In genomic region chr1:171036550-171037324, GRCm38 (mm10) we compare ENCODE assay signal across 8 mouse cellular contexts. TPM values are rescaled to one million over a fixed set of nuclear protein-coding genes. Genes with fewer than 3 reads are reported as not detected.
DNase-seq lines count a peak whose midpoint lies in the region; ATAC-seq lines count a peak whose summit lies in the region.

No protein-coding gene starts in this region.

- no peaks in the 10 kb centered on the region for H3K36me3 ChIP-seq in intestine, embryonic 14.5 days (ENCODE audit: control insufficient read depth, insufficient read depth, low read length)
- H3K36me3 ChIP-seq in megakaryocyte, embryonic 14.5 days (replicated peaks; ENCODE audit: low read length) = no peaks in the 10 kb centered on the region

- H3K27me3 ChIP-seq in intestine, embryonic 14.5 days (replicated peaks; ENCODE audit: control insufficient read depth, insufficient read depth, low read length) = peaks cover 19% of the 10 kb centered on the region
- peaks cover 24% of the 10 kb centered on the region for H3K27me3 ChIP-seq in megakaryocyte, embryonic 14.5 days (replicated peaks)

- peak overlapping the region; percentile 70 for H3K4me2 ChIP-seq in intestine, embryonic 14.5 days (ENCODE audit: low read length)

- ATAC-seq in intestine, embryonic 14.5 days (replicated peaks; ENCODE audit: low FRiP score, low TSS enrichment, low read depth) = peak; percentile 67; the same call in 1 of the 2 replicates

- H3K4me1 ChIP-seq in intestine, embryonic 14.5 days (replicated peaks; ENCODE audit: control insufficient read depth, insufficient read depth, low read length) = peaks cover 13% of the 10 kb centered on the region; the same call in 1 of the 2 replicates
- H3K4me1 ChIP-seq in megakaryocyte, embryonic 14.5 days = peaks cover 36% of the 10 kb centered on the region

- H3K4me3 ChIP-seq in intestine, embryonic 14.5 days (ENCODE audit: low read depth, low read length) = peak overlapping the region; percentile 40
- H3K4me3 ChIP-seq in megakaryocyte, embryonic 14.5 days (replicated peaks) = peak overlapping the region; percentile 94

- DNase-seq in adrenal gland, adult (ENCODE audit: inconsistent age in 2 of 2, low spot score in 1 of 2) = peak; percentile 76 to 96
- DNase-seq in adrenal gland, postnatal 4 days (ENCODE audit: low spot score in 2 of 2) = no peak
- peak; percentile 81 for DNase-seq in embryo, embryonic 10 days (ENCODE audit: low spot score)
- DNase-seq in gastrocnemius, postnatal 25 days = peak; percentile 30
- peak; percentile 86 for DNase-seq in intestine, embryonic 14.5 days (ENCODE audit: low spot score)
- peak; percentile 49 to 79 for DNase-seq in left cerebral cortex, postnatal 10 days (ENCODE audit: extremely low spot score in 1 of 2, low spot score in 2 of 2)
- peak; percentile 77 for DNase-seq in right cerebral cortex, postnatal 4 days

- no peak overlapping the region for H3K9ac ChIP-seq in intestine, embryonic 14.5 days (ENCODE audit: low read length)

- H3K27ac ChIP-seq in intestine, embryonic 14.5 days (ENCODE audit: low read depth) = no peak overlapping the region

- no peaks in the 10 kb centered on the region for H3K9me3 ChIP-seq in intestine, embryonic 14.5 days (ENCODE audit: control insufficient read depth, low read length)
- H3K9me3 ChIP-seq in megakaryocyte, embryonic 14.5 days = no peaks in the 10 kb centered on the region

- intact Hi-C loops in left cerebral cortex, postnatal 10 days (cut with DNase I) = no loop called here

- 5% methylated on average over 22 of the region's 22 CpGs for WGBS in intestine, embryonic 14.5 days

RNA-seq across cellular contexts. Expression of gene Fcgr4, which starts 18.0 kb away (rescaled TPM):
- total RNA-seq in adrenal gland, postnatal 4 days (2021) = 1 to 10 TPM; 1.8 to 2.1 TPM
- total RNA-seq in gastrocnemius, postnatal 25 days (2021) = not detected
- 1.0 and 1.1 TPM in 2 replicates for polyA plus RNA-seq in intestine, embryonic 14.5 days (2014; fragmentation: Nextera tagmentation; extraction: Ambion mirVana)
- not detected for total RNA-seq in left cerebral cortex, postnatal 10 days (2021)
- polyA plus RNA-seq in megakaryocyte, embryonic 14.5 days (2012; ENCODE audit: insufficient read depth, low replicate concordance) = 0.07 TPM in 1 of 2 replicates, not detected in the other

RNA-seq across cellular contexts. Expression of gene Fcgr3, which starts 28.0 kb away (rescaled TPM):
- 10 to 100 TPM; 13.8 to 15.7 TPM for total RNA-seq in adrenal gland, postnatal 4 days (2021)
- 1 to 10 TPM; 3.7 to 4.6 TPM for total RNA-seq in gastrocnemius, postnatal 25 days (2021)
- 10.7 and 12.7 TPM in 2 replicates for polyA plus RNA-seq in intestine, embryonic 14.5 days (2014; fragmentation: Nextera tagmentation; extraction: Ambion mirVana)
- total RNA-seq in left cerebral cortex, postnatal 10 days (2021) = 10 to 100 TPM; 12.5 to 14.2 TPM
- 9.2 TPM in 1 of 2 replicates, not detected in the other for polyA plus RNA-seq in megakaryocyte, embryonic 14.5 days (2012; ENCODE audit: insufficient read depth, low replicate concordance)

Comparison
In these comparisons a context has a peak if more than half of its experiments do, and no peak if none do; other contexts are left out.
1. DNase-seq: peak in adrenal gland, adult (2 of 2), embryo, embryonic 10 days (single experiment), gastrocnemius, postnatal 25 days (single experiment), intestine, embryonic 14.5 days (single experiment), left cerebral cortex, postnatal 10 days (2 of 2) and right cerebral cortex, postnatal 4 days (single experiment); none in adrenal gland, postnatal 4 days (0 of 2).